8 mouse cellular contexts compared by ENCODE assay signal in genomic region chr1:133135808-133136207, GRCm38 (mm10). TPM values are rescaled to one million over a fixed set of nuclear protein-coding genes. Genes with fewer than 3 reads are reported as not detected.
A peak's percentile ranks its signal among the peaks of the same experiment; 100 is the strongest.
DNase-seq lines count a peak whose midpoint lies in the region; ATAC-seq and TF ChIP-seq lines count a peak whose summit lies in the region.

No protein-coding gene starts in this region.

- H3K4me2 ChIP-seq in heart, embryonic 16.5 days (ENCODE audit: low read depth, low read length): peak overlapping the region; percentile 97
- H3K4me2 ChIP-seq in liver, postnatal 0 days (ENCODE audit: low read depth, low read length): peak overlapping the region; percentile 85

- ATAC-seq in heart, embryonic 16.5 days (replicated peaks; ENCODE audit: extremely low read depth, insufficient read depth, low FRiP score): no peak
- ATAC-seq in liver, postnatal 0 days: no peak

- H3K9me3 ChIP-seq in heart, embryonic 16.5 days (replicated peaks; ENCODE audit: control insufficient read depth, low read length): no peaks in the 10 kb centered on the region
- no peaks in the 10 kb centered on the region for H3K9me3 ChIP-seq in liver, postnatal 0 days (ENCODE audit: low read length)

- TF ChIP-seq CTCF in gastrocnemius, adult 2 months (IDR thresholded peaks at IDR 0.05): no peak
- TF ChIP-seq CTCF in liver, postnatal 0 days (IDR thresholded peaks at IDR 0.05; ENCODE audit: low read depth): no peak

- peaks cover 18% of the 10 kb centered on the region for H3K4me1 ChIP-seq in heart, embryonic 16.5 days (ENCODE audit: control insufficient read depth, insufficient read depth, low read length)
- H3K4me1 ChIP-seq in liver, postnatal 0 days (ENCODE audit: insufficient read depth): peaks cover 17% of the 10 kb centered on the region

- no peaks in the 10 kb centered on the region for H3K27me3 ChIP-seq in heart, embryonic 16.5 days (ENCODE audit: control insufficient read depth, insufficient read depth, low read length)
- H3K27me3 ChIP-seq in liver, postnatal 0 days (ENCODE audit: insufficient read depth, low read length): no peaks in the 10 kb centered on the region

- H3K27ac ChIP-seq in gastrocnemius, adult 2 months: peak overlapping the region; percentile 100
- H3K27ac ChIP-seq in heart, embryonic 16.5 days (ENCODE audit: low read length): no peak overlapping the region
- H3K27ac ChIP-seq in liver, postnatal 0 days (ENCODE audit: low read depth): no peak overlapping the region

- peaks cover 42% of the 10 kb centered on the region for H3K36me3 ChIP-seq in heart, embryonic 16.5 days (ENCODE audit: control insufficient read depth, insufficient read depth)
- H3K36me3 ChIP-seq in liver, postnatal 0 days (replicated peaks; ENCODE audit: insufficient read depth, low read length): peaks cover 66% of the 10 kb centered on the region

- 56% methylated on average over 5 of the region's 5 CpGs for WGBS in heart, embryonic 16.5 days
- WGBS in liver, postnatal 0 days (ENCODE audit: insufficient replicate concordance): 36% methylated on average over 5 of the region's 5 CpGs

- H3K9ac ChIP-seq in heart, embryonic 16.5 days (ENCODE audit: low read length): 0 out of 2 replicates have a peak overlapping the region, but pooled peaks have one; percentile 24
- peak overlapping the region; percentile 88 for H3K9ac ChIP-seq in liver, postnatal 0 days (replicated peaks)

- intact Hi-C loops in gastrocnemius, adult 2 months (cut with DNase I): loop anchor here (10.0 kb wide), 1 partner anchor 949 kb away; no protein-coding TSS in a partner anchor
- intact Hi-C loops in gastrocnemius, postnatal 36 days (cut with DNase I): no loop called here

- no peak for DNase-seq in gastrocnemius, adult 2 months
- DNase-seq in gastrocnemius, postnatal 36 days: no peak
- peak; percentile 53 for DNase-seq in A20 (ENCODE audit: low read depth, low spot score)
- no peak for DNase-seq in liver, postnatal 0 days
- DNase-seq in layer of hippocampus, adult 8-10 months (ENCODE audit: low spot score in 2 of 2): no peak
- DNase-seq in adipocyte (ENCODE audit: low spot score): no peak
- DNase-seq in embryo, embryonic 9.5 days (ENCODE audit: extremely low spot score): no peak

- H3K4me3 ChIP-seq in gastrocnemius, adult 2 months: peak overlapping the region; percentile 88
- peak overlapping the region; percentile 87 for H3K4me3 ChIP-seq in heart, embryonic 16.5 days (ENCODE audit: low read length)
- peak overlapping the region; percentile 82 for H3K4me3 ChIP-seq in liver, postnatal 0 days (ENCODE audit: low read depth, low read length)

- no peak for TF ChIP-seq EP300 in liver, postnatal 0 days (IDR thresholded peaks at IDR 0.05; ENCODE audit: low read depth)

RNA-seq across cellular contexts. Expression of gene Ppp1r15b, which starts 4.9 kb away (rescaled TPM):
- total RNA-seq in gastrocnemius, adult 2 months (2021): 10 to 100 TPM; 16.4 to 18.6 TPM
- total RNA-seq in gastrocnemius, postnatal 36 days (2021): 10 to 100 TPM; 14.0 to 17.7 TPM
- polyA plus RNA-seq in heart, embryonic 16.5 days (2015; fragmentation: Nextera tagmentation; extraction: Ambion mirVana): 22.3 and 25.1 TPM in 2 replicates
- polyA plus RNA-seq in liver, postnatal 0 days (2015; fragmentation: Nextera tagmentation; extraction: Ambion mirVana): 24.3 and 27.0 TPM in 2 replicates
- 10 to 100 TPM; 39.6 to 47.7 (median 43.0) TPM for total RNA-seq in layer of hippocampus, adult 8-10 months (2022)

RNA-seq across cellular contexts. Expression of gene Plekha6, which starts 28.2 kb away (rescaled TPM):
- total RNA-seq in gastrocnemius, adult 2 months (2021): 10 to 100 TPM in 1 of 2 experiments, 1 to 10 TPM in 1; 7.4 to 12.5 TPM
- total RNA-seq in gastrocnemius, postnatal 36 days (2021): 10 to 100 TPM in 1 of 2 experiments, 1 to 10 TPM in 1; 6.7 to 11.5 TPM
- 12.3 and 14.0 TPM in 2 replicates for polyA plus RNA-seq in heart, embryonic 16.5 days (2015; fragmentation: Nextera tagmentation; extraction: Ambion mirVana)
- 3.8 and 4.0 TPM in 2 replicates for polyA plus RNA-seq in liver, postnatal 0 days (2015; fragmentation: Nextera tagmentation; extraction: Ambion mirVana)
- total RNA-seq in layer of hippocampus, adult 8-10 months (2022): 10 to 100 TPM; 61.6 to 69.8 (median 62.7) TPM

Comparison
In these comparisons a context has a peak if more than half of its experiments do, and no peak if none do; other contexts are left out.
1. RNA of gene Plekha6, which starts 28.2 kb away (total RNA-seq): 61.6 to 69.8 TPM in layer of hippocampus, adult 8-10 months; 7.4 to 12.5 TPM in gastrocnemius, adult 2 months and 6.7 to 11.5 TPM in gastrocnemius, postnatal 36 days; every median in the first group is over 4 times any median in the second.
2. Peak in every context shown above with its lines, with median percentiles within 50 percentile points of each other: H3K4me3 ChIP-seq.